Mouse (Mus musculus) limb, embryonic 11.5 days (tissue): Measurements from ENCODE around the gene Dnah5. TPM values are rescaled to one million over a fixed set of nuclear protein-coding genes. Genes with fewer than 3 reads are reported as not detected.

Experiments
- ATAC-seq: fragments of 200-750 bp; cut with Nextera tagmentation; 2 replicates; pipeline ENCODE4 v1.8.0; 2017; ENCODE audit warnings: low read depth; ENCODE audit not compliant: insufficient number of reproducible peaks, low FRiP score, low TSS enrichment
- DNase-seq: peaks from one replicate; pipeline ENCODE4 v3.0.0-alpha.2; 2015; ENCODE audit warnings: low spot score
- H3K27ac ChIP-seq: fragments of 300-500 bp; sonication (generic); replicated peaks from 2 replicates; pipeline ENCODE4 v1.5.1; 2014; ENCODE audit warnings: low read depth, mild to moderate bottlenecking, low read length
- H3K27me3 ChIP-seq: fragments of 300-500 bp; sonication (generic); 2 replicates; pipeline ENCODE4 v1.6.1; 2014; ENCODE audit warnings: mild to moderate bottlenecking, low read length, mixed read lengths; ENCODE audit not compliant: control insufficient read depth, insufficient read depth
- H3K36me3 ChIP-seq: fragments of 300-500 bp; sonication (generic); 2 replicates; pipeline ENCODE4 v1.6.1; 2014; ENCODE audit warnings: mild to moderate bottlenecking, low read length, moderate library complexity, mixed read lengths; ENCODE audit not compliant: control insufficient read depth, insufficient read depth
- H3K4me1 ChIP-seq: fragments of 300-500 bp; sonication (generic); 2 replicates; pipeline ENCODE4 v1.6.1; 2014; ENCODE audit warnings: low read length, mixed read lengths; ENCODE audit not compliant: control insufficient read depth, insufficient read depth
- H3K4me2 ChIP-seq: fragments of 300-500 bp; sonication (generic); 2 replicates; pipeline ENCODE4 v1.6.1; 2014; ENCODE audit warnings: low read depth, mild to moderate bottlenecking, moderate library complexity; ENCODE audit not compliant: severe bottlenecking
- H3K4me3 ChIP-seq: fragments of 300-500 bp; sonication (generic); 2 replicates; pipeline ENCODE4 v1.5.1; 2014; ENCODE audit warnings: low read depth, low read length
- H3K9ac ChIP-seq: fragments of 300-500 bp; sonication (generic); 2 replicates; pipeline ENCODE4 v1.6.1; 2014; ENCODE audit warnings: mild to moderate bottlenecking, low read length
- H3K9me3 ChIP-seq: fragments of 300-500 bp; sonication (generic); 2 replicates; pipeline ENCODE4 v1.6.1; 2016; ENCODE audit warnings: low read length; ENCODE audit not compliant: control insufficient read depth
- WGBS: fragments of 180-500 bp; shearing (Covaris S2); extraction: QIAGEN DNeasy Blood & Tissue Kit; methylation state at CpG from one replicate; pipeline ENCODE4 v1.1.7; 2014; 5-methylcytosine and 5-hydroxymethylcytosine counted together
- polyA plus RNA-seq: library from polyadenylated mRNA; unstranded; fragments of >200 nt; fragmentation: Nextera tagmentation; extraction: Ambion mirVana; gene quantifications from 2 replicates; pipeline ENCODE4 v1.2.1, GENCODE M21; 2014

The Dnah5 gene
- polyA plus RNA-seq, 1 experiment from 2014 or later = not detected

DNA sequence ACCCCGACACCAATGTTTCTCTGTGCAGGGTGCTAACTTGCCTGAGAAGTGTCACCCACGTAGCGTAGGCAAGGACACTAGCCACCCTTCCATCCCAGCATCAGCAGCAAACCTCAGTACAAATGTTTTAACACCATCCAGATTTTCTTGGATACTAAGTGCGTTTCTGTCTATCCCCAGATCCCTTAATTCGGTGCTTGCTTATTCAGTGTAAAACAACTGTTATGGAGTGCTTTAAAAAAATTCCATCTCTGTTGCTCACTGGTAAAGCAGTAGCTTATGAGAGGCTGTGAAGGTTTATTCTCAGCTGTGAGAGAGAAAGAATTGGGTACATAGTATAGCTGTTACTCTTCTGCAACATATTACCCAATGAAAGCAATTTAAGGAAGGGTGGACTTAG is 9.5 kb downstream of the Dnah5 start:
- H3K9ac ChIP-seq = no peak overlapping the region
- H3K27ac ChIP-seq = no peak overlapping the region
- no peaks in the 10 kb centered on the region for H3K27me3 ChIP-seq
- WGBS = 90% methylated on average over 5 of the region's 5 CpGs
- no peak for DNase-seq
- no peak overlapping the region for H3K4me3 ChIP-seq
- ATAC-seq = no peak
- H3K9me3 ChIP-seq = no peaks in the 10 kb centered on the region
- H3K36me3 ChIP-seq = no peaks in the 10 kb centered on the region
- no peaks in the 10 kb centered on the region for H3K4me1 ChIP-seq
- no peak overlapping the region for H3K4me2 ChIP-seq

- no peak overlapping the region for H3K4me2 ChIP-seq
- H3K9me3 ChIP-seq = no peaks in the 10 kb centered on the region
- H3K4me1 ChIP-seq = no peaks in the 10 kb centered on the region
- no peak overlapping the region for H3K27ac ChIP-seq
- no peak overlapping the region for H3K4me3 ChIP-seq
- H3K36me3 ChIP-seq = no peaks in the 10 kb centered on the region
- WGBS = 76% methylated on average over 8 of the region's 8 CpGs
- H3K27me3 ChIP-seq = no peaks in the 10 kb centered on the region
- ATAC-seq (no peak), DNase-seq (no peak)
- no peak overlapping the region for H3K9ac ChIP-seq
These were observed 12.8 kb downstream of the Dnah5 start for GRCm38 (mm10) chr15:28216358-28216757.

DNA sequence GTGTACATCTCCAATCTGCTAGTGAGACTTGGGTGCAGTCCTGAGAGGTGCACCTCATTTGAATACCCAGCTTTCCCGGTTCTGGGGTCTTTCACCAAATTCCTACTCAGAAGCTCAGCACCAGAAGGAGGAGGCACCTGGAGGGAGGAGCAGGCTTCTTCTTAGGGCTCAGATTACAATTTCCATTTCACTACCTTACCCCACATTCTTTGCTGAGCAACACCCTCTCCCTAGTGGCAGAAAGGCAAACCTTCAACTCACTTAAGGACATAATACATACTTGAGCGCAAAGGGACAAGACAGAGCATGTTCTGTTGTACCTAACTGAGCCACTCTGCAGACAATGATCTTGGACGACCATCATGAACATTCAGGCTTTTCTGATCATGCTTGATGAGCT is 23.8 kb downstream of the Dnah5 start:
- Histone ChIP-seq H3K4me2 (no peak overlapping the region), H3K4me1 (no peaks in the 10 kb centered on the region), H3K36me3 (no peaks in the 10 kb centered on the region), H3K9me3 (no peaks in the 10 kb centered on the region), H3K9ac (no peak overlapping the region), H3K27ac (no peak overlapping the region), H3K27me3 (no peaks in the 10 kb centered on the region), H3K4me3 (no peak overlapping the region)
- DNase-seq = no peak
- WGBS = 55% methylated on average over 3 of the region's 3 CpGs
- ATAC-seq = no peak

- no peak overlapping the region for H3K9ac ChIP-seq
- H3K27ac ChIP-seq = no peak overlapping the region
- H3K4me1 ChIP-seq = no peaks in the 10 kb centered on the region
- 87% methylated on average over 1 of the region's 1 CpGs for WGBS
- no peak for ATAC-seq
- no peaks in the 10 kb centered on the region for H3K36me3 ChIP-seq
- H3K9me3 ChIP-seq = no peaks in the 10 kb centered on the region
- no peaks in the 10 kb centered on the region for H3K27me3 ChIP-seq
- H3K4me2 ChIP-seq = no peak overlapping the region
- no peak overlapping the region for H3K4me3 ChIP-seq
- no peak for DNase-seq
These were observed 56.7 kb downstream of the Dnah5 start for GRCm38 (mm10) chr15:28260250-28260649.

GRCm38 (mm10) chr15:28299438-28299837 is 95.9 kb downstream of the Dnah5 start:
- no peak overlapping the region for H3K27ac ChIP-seq
- H3K36me3 ChIP-seq = no peaks in the 10 kb centered on the region
- DNase-seq = no peak

GRCm38 (mm10) chr15:28307131-28307530 is 103.6 kb downstream of the Dnah5 start:
- no peak overlapping the region for H3K27ac ChIP-seq
- DNase-seq (no peak), ATAC-seq (no peak)
- no peaks in the 10 kb centered on the region for H3K36me3 ChIP-seq
- no peak overlapping the region for H3K9ac ChIP-seq
- no peak overlapping the region for H3K4me2 ChIP-seq
- WGBS = 66% methylated on average over 8 of the region's 8 CpGs
- H3K4me3 ChIP-seq = no peak overlapping the region
- no peaks in the 10 kb centered on the region for H3K27me3 ChIP-seq
- H3K9me3 ChIP-seq = no peaks in the 10 kb centered on the region
- no peaks in the 10 kb centered on the region for H3K4me1 ChIP-seq

More at GRCm38 (mm10) chr15:28299438-28299837, 95.9 kb downstream of the Dnah5 start:
- no peak overlapping the region for H3K9ac ChIP-seq
- H3K27me3 ChIP-seq = no peaks in the 10 kb centered on the region
- no peak overlapping the region for H3K4me3 ChIP-seq
- H3K4me1 ChIP-seq = no peaks in the 10 kb centered on the region
- no peak overlapping the region for H3K4me2 ChIP-seq
- 97% methylated on average over 4 of the region's 4 CpGs for WGBS
- H3K9me3 ChIP-seq = no peaks in the 10 kb centered on the region
- no peak for ATAC-seq

GRCm38 (mm10) chr15:28307884-28308283 is 104.3 kb downstream of the Dnah5 start:
- no peaks in the 10 kb centered on the region for H3K36me3 ChIP-seq
- H3K27me3 ChIP-seq = no peaks in the 10 kb centered on the region
- H3K27ac ChIP-seq = no peak overlapping the region
- no peak for ATAC-seq
- H3K9ac ChIP-seq = no peak overlapping the region
- no peaks in the 10 kb centered on the region for H3K4me1 ChIP-seq
- DNase-seq = no peak
- no peak overlapping the region for H3K4me2 ChIP-seq
- no peaks in the 10 kb centered on the region for H3K9me3 ChIP-seq
- 92% methylated on average over 2 of the region's 2 CpGs for WGBS
- H3K4me3 ChIP-seq = no peak overlapping the region

DNA sequence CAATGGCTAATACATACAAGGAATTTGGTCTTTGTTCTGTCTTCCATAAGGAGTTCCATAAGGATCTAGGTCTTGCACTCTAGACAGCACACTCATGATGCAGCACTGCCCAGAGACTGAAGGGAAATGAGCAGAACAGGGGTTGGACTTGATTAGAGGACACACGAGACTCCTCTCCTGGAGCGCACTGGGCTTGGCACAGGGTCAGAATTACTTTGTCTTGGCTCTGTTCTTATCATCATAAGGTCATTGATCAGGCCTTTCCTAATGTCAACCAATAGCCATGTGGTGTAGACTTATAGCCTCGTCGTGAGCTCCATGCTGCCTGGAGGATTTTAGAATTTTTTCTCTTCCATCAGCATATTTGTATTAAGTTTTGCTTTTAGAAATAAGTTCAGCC is 107.0 kb downstream of the Dnah5 start:
- 77% methylated on average over 4 of the region's 4 CpGs for WGBS
- H3K4me1 ChIP-seq = no peaks in the 10 kb centered on the region
- H3K36me3 ChIP-seq = no peaks in the 10 kb centered on the region
- H3K27ac ChIP-seq = no peak overlapping the region
- no peak for DNase-seq
- H3K9me3 ChIP-seq = no peaks in the 10 kb centered on the region
- ATAC-seq = no peak
- no peaks in the 10 kb centered on the region for H3K27me3 ChIP-seq
- H3K4me2 ChIP-seq = no peak overlapping the region
- no peak overlapping the region for H3K9ac ChIP-seq
- no peak overlapping the region for H3K4me3 ChIP-seq

- Histone ChIP-seq H3K27me3 (no peaks in the 10 kb centered on the region), H3K4me3 (no peak overlapping the region), H3K36me3 (no peaks in the 10 kb centered on the region), H3K9ac (no peak overlapping the region), H3K4me2 (no peak overlapping the region), H3K9me3 (no peaks in the 10 kb centered on the region), H3K4me1 (no peaks in the 10 kb centered on the region), H3K27ac (no peak overlapping the region)
- 74% methylated on average over 14 of the region's 14 CpGs for WGBS
- DNase-seq = no peak
- no peak for ATAC-seq
These were observed 109.9 kb downstream of the Dnah5 start for GRCm38 (mm10) chr15:28313451-28313850.
